Mouse (Mus musculus) embryonic fibroblast, embryonic 13.5 days (primary cell): ENCODE measurements around the gene Tbx5. TPM values are rescaled to one million over a fixed set of nuclear protein-coding genes. Genes with fewer than 3 reads are reported as not detected.

Experiments
- H3K27ac ChIP-seq: 2 replicates; pipeline ENCODE4 v1.5.1; 2012; ENCODE audit warnings: low read length, control low read depth, inconsistent platforms; ENCODE audit not compliant: insufficient read depth
- H3K4me1 ChIP-seq: 2 replicates; pipeline ENCODE4 v1.6.1; 2011; ENCODE audit warnings: low read length; ENCODE audit not compliant: control insufficient read depth, insufficient read depth
- H3K4me3 ChIP-seq: 2 replicates; pipeline ENCODE4 v1.5.1; 2011; ENCODE audit warnings: mild to moderate bottlenecking, control low read depth, low read length; ENCODE audit not compliant: insufficient read depth
- CTCF ChIP-seq: IDR thresholded peaks from 2 replicates; pipeline ENCODE4 v1.5.1; 2011; ENCODE audit warnings: mild to moderate bottlenecking, control low read depth, low read length, moderate library complexity, borderline replicate concordance; ENCODE audit not compliant: insufficient read depth
- POLR2A ChIP-seq: IDR thresholded peaks from 2 replicates; pipeline ENCODE4 v1.6.1; 2011; ENCODE audit warnings: low read depth, mild to moderate bottlenecking, control low read depth, low read length, moderate library complexity
- polyA plus RNA-seq: library from polyadenylated mRNA; stranded (reverse); fragments of >200 nt; gene quantifications from 2 replicates; pipeline ENCODE4 v1.2.4, GENCODE M21; 2011; ENCODE audit warnings: low read depth; ENCODE audit not compliant: missing spikeins, insufficient read length

Tbx5 gene
- polyA plus RNA-seq, 1 experiment, result 9.3 TPM

DNA sequence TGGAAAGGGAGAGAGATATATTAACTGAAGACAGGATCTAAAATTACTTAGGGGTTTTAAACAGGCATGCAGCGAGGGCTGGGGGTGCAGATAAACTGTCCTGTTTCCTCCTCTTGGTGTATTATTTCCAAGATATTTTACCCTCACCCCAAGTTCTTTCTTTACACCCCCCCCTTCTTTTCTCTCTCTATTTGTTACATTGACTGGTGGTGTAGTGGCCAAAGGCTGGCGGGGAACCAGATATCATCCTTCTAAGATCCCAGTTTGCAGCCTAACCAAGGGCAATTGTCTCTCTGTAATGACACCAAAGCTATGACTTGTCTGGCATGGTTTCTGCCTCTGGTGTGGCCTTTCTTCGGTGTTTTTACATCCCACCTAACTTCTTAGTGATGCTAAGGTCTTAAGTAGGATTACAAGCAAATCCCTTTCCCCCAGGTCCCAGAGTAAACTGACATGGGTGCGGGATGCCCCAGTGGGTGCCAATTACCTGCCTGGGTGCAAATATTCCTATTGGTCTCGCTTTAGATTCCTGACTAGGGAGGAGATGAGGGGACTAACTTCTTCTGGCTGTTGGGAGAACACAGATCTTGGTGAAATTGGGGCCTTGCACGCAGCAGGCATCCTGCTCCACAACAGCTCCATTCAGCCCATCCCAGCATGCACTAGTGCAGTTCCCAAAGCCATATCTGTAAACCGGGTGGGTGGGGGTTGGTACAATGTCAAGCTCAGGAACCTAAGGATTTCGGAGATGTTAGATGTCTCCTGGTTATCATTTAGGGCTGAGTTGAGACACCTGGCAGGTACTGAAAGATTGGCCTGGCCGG, 32.8 kb upstream of the Tbx5 start:
- Histone ChIP-seq H3K4me1 (no peaks in the 10 kb centered on the region), H3K27ac (no peak overlapping the region), H3K4me3 (no peak overlapping the region)
- TF ChIP-seq POLR2A (no peak), CTCF (no peak)

DNA sequence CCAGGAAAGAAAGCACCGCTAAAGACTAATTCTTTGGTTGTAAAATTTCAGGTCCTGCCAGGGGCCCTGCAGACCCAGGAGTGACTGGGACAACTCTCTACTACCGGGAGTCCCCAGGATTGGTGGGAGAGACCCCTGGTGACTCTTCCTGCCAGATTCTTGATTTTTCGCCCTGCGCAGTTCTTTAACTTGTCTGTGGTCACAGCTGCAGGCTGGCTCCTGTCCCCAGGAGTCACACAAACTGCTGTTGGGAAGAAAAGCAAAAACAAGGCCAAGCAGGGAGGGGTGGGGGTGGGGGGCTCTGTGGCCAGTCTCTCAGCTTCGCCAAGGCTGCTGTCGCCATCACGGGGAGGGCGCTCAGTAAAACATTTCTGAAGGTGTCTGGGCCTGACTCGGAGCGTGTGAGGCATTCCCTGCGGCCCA, 32.2 kb upstream of the Tbx5 start:
- TF ChIP-seq POLR2A (no peak), CTCF (no peak)
- Histone ChIP-seq H3K27ac (no peak overlapping the region), H3K4me1 (no peaks in the 10 kb centered on the region), H3K4me3 (no peak overlapping the region)

DNA sequence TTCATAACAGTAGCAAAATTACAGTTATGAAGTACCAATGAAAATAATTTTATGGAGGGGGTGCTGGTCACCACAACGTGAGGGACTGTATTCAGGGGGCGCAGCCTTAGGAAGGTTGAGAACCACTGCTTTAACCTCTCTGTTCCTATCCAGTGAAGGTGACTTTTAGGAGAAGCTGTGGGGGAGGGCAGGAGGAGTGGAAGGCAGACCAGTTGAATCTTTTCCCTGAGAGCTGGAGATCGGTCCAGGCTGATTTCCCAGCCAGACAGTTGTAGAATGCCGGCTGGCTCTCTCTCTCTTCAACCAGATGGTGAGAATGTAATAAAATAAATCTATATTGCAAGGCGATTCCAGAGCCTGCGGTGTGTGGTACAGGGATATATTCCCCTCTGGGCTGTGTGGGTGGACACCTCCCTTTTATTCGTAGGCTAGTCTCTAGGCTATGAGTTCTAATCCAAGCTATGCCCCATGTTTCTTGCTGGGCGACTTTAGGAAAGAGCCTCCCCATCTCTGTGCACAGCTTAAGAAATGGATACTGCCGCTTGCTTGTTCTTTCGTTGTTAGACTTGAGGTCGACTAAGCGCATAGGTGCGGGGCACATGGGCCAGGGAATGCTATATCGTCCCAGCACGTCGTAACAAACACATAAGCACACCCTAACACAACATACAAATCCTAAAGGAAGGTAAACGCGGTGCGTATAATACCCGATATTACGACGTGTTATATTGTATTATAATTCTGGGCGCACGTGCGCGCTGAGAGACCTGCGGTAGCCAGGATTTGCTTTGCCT, 29.7 kb upstream of the Tbx5 start:
- Histone ChIP-seq H3K27ac (no peak overlapping the region), H3K4me3 (peak overlapping the region; percentile 10; the same call in 1 of the 2 replicates), H3K4me1 (no peaks in the 10 kb centered on the region)
- TF ChIP-seq CTCF (no peak), POLR2A (no peak)

DNA sequence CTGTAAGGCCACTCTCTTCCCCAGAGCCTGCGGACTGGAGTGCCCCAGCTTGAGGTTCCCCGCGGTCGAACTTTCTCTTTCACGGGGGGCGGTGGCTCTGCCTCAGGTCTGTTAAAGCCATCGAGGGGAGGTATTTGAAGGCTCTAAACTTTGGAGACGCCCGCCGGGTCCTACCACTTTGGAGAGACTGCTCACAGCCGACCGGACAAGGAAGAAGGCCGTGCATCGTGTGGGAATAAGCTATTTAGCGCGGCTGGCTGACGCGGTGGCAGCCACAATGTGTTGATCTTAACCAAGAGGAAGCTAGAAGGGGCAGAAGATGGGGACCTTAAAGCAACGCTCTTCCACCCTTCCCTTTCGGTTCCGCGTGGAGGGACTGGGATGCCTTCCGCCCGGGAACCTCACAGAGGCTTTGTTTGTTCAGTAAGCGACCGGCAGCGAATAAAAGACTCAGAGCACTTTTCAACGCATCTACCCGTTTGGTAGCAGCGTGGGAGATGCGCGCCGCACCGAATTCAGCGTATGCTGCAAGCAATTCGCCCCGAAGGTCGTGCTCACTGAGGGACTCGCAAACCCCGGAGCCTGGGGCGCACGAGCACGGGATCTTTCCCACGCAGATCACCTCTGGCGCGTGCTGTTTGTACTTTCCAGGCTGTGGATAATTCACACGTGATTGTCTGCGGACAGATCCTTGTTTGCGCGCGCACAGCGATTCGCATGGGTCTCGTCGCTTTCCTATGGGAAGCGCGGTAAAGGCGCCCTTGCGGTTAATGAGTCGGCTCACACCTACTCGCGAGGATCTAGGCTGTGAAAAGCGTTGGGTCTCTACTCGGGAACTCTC, 28.8 kb upstream of the Tbx5 start:
- Histone ChIP-seq H3K4me3 (peak overlapping the region; percentile 10), H3K27ac (no peak overlapping the region), H3K4me1 (no peaks in the 10 kb centered on the region)
- TF ChIP-seq POLR2A (no peak), CTCF (no peak)

DNA sequence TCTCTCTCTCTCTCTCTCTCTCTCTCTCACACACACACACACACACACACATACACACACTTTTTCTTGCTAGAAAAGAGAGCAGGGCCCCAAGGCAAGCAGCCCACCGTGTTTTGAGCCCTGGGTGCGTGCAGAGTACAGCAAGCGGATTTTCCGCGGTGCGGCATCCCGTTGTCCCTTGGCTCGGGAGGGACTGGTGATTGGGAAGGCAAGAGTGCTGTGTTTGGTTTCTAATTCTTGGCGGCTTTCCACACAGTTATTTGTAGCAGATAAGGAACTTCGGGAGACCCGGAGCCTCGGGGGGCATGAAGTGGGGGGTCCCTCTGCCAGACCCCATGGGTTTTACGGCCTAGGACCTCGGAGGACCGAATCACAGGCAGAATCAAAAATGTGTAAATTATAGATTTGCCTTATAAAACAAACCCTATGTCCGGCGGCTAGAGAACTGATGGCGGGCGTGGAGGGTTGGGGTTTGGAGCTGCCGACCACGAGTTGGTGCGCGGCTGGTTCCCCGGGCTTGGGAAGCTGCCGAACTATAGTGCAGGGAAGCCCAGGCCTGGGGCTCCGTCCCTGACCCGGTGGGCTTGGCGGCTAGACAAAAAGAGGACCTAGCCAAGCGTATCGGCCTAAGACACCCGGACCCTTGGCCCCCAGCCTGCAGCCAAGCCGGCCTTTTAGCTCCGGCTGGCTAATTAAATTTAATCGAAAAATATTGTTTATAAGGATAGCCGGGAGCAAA, 28.0 kb upstream of the Tbx5 start:
- Histone ChIP-seq H3K27ac (no peak overlapping the region), H3K4me1 (no peaks in the 10 kb centered on the region), H3K4me3 (peak overlapping the region; percentile 10)
- no peak for TF ChIP-seq POLR2A
- TF ChIP-seq CTCF, result no peak

DNA sequence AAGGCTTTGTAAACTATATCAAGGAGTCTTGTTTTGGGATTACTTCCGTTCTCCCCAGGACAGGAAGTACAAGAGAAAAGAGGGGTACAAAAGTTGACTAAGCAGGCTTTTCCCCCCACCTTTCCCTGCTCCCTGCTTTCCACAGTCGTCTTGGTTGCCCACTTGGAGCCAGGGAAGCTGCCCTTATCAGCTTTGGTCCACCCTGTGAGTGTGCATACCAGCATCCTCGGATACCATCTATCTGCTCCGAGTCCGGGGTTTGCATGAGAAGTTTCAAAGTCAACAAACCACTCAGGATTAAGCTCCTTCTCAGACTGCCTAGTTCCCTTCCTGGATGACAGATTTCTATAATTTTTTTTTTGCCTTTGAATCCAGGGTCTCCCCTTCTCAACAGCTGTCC, 26.8 kb upstream of the Tbx5 start:
- Histone ChIP-seq H3K27ac (no peak overlapping the region), H3K4me1 (no peaks in the 10 kb centered on the region), H3K4me3 (no peak overlapping the region)
- TF ChIP-seq POLR2A (no peak), CTCF (no peak)

DNA sequence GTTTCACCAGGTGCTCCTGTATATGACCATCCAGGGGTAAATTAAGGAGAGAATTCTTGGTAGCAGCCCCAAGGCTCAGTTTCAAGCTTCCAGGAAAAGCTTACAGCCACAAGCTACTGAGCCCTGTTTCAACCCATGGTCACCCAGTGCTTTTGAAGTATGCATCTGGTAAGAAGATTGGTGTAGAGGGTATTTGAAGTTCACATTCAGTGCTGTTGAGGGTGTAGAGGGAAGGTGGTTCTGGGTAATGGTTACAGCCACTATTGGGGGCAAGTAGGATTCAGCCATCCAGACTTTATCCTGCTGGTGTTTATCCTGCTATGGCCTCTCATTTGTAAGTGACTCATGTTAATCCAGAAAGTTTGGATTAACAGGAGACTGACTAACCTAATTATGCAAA, 26.0 kb upstream of the Tbx5 start:
- Histone ChIP-seq H3K4me1 (no peaks in the 10 kb centered on the region), H3K27ac (no peak overlapping the region), H3K4me3 (no peak overlapping the region)
- TF ChIP-seq CTCF (no peak), POLR2A (no peak)

DNA sequence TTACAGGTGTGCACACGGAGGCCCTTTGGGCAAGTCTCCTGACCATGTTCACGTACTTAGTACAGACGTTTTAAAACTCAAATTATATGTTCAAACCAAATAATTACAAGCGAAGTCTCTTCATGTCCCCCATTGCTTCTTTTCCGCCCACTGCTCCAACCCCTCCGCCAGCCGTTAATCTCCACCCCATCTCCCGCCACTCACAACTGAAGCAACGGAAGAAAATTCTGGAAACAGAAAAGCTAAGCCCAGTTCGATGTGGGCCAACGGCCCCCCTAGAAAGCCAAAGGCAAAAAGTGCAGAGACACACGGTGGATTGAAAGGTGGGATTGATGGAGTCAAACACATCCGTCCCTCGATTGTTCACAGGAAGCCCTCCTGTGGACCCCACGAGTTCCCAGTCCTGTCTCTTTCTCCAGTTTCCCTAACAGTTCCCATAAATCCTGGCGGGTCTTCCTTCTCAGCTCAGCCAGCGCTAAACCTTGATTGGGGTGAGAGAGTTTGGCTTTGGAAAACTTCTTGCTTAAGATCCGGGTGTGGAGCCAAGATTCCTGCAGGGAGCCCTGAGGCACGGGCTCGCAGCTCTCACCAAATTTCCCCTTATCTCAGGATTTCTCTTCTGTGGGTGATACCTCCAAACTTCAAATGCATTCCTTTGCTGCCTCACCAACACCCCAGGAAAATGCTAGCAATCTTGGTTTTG, 24.8 kb upstream of the Tbx5 start:
- Histone ChIP-seq H3K4me3 (no peak overlapping the region), H3K27ac (no peak overlapping the region)
- TF ChIP-seq CTCF (no peak), POLR2A (no peak)

More for the DNA sequence above, 24.8 kb upstream of the Tbx5 start:
- H3K4me1 ChIP-seq, result no peaks in the 10 kb centered on the region
